Mouse (Mus musculus) thymus, postnatal 14 days (tissue): ENCODE data around the gene Brcc3.
A peak's percentile ranks its signal among the peaks of the same experiment; 100 is the strongest.

Source experiments
- DNase-seq: peaks from one replicate; pipeline ENCODE4 v3.0.0; 2021

The Brcc3 gene

GRCm38 (mm10) chrX:75415936-75416785 is at the start of gene Brcc3, which contains the start of the genes Cmc4 and Mtcp1:
TSS of gene Brcc3 (plus strand) at chrX:75416628.
TSS of gene Cmc4 (minus strand) at chrX:75416584.
TSS of gene Mtcp1 (minus strand) at chrX:75416588.
- DNase-seq, result peak; percentile 90

DNA sequence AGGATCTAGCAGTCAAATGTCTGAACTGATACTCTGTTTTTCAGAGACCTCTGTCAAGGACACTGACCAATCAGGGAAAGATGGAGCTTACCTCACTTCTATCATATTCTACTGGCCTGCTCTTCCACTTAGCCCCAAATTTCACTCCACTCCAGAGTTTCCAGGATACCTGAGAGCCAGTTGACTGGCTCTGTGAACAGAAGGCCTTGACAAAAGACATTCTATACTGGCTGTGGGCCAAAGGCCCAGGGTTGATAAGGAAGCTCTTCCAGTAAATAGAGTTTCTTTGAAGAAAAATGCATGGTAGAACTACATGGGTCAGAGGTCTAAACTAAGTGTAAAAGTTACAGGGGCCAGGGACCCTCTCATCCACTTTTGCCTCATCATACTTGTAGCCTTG is 46.2 kb upstream of the Brcc3 start:
- DNase-seq, result no peak

DNA sequence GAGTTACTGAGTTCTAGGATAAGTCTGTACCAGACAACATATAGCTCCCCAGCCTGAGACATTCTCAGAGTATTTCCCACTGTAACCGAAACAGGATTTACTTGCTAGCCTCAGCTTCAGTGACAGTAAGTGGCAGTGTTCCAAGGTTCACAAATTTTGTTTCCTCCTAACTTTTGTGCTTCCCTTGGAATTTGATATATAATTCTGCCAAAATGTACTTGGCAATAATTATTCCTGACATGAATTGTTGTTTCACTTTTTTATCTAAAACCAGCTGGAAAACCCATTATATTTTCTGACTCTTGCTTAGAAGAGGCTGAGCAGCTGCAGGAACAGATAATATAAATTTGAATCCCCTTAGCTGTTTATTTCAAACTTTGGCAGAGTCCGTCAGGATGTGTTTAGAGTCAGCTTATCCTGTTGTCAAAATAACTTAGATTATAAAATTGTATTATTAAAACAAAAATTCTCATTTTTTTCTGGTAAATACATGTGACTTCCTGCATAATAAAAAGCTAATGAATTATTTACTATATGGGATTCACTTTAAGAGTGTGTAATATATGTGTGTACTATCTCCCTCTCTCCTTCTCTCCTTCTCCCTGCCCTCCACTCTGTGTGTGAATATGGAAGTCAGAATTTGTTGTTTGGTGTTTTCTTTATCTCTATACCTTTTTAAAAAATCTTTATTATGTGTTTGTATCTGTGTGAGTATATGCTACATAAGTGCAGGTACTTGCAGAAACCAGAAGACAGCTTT is 43.6 kb upstream of the Brcc3 start:
- DNase-seq, result no peak

- no peak for DNase-seq
Observed at GRCm38 (mm10) chrX:75376815-75377214, 39.6 kb upstream of the Brcc3 start.

DNA sequence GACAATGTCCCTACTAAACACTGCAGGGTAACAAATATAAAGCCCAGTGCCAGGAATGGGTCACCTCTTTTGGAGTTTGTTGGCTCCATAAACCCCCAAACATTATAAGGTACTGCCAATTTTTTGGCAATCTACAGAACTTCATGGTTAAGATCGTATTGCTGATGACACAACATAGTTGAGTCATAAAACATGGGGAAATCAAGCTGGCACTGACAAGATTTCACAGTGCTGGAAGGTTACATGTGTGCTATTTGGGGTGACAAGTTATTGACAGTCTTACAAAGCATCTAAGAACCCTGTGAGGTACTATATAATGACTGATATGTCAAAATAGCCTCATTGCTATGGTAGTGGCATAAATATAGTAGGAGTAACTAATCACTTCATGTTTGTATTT is 35.3 kb upstream of the Brcc3 start:
- no peak for DNase-seq

DNA sequence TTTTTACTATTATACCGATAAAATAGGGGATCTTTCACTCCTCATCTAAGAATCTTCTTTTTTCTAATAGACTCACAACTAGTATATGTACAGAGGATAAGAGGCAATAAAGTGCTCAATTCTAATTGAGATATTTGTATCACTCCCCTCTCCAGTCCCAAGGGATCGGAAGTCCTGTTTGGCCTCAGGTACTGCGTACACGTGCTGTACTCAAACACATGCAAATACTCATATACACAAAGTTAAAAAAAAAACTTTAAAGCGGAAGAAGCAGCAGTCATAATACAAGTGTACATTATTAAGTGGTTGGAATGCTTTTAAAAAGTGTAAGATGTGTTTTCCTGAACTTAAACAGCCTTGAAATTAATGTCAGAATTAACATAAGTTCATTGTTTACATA is 34.7 kb upstream of the Brcc3 start:
- DNase-seq, result no peak

- peak; percentile 82 for DNase-seq
Observed at GRCm38 (mm10) chrX:75382195-75382771, 34.1 kb upstream of the Brcc3 start, which contains the start of the genes Fundc2 and F8. TSS of gene Fundc2 (plus strand) at chrX:75382399. TSS of gene F8 (minus strand) at chrX:75382615.

GRCm38 (mm10) chrX:75399471-75399870 is 17.0 kb upstream of the Brcc3 start:
- DNase-seq, result no peak

- no peak for DNase-seq
Observed at GRCm38 (mm10) chrX:75402668-75403067, 13.8 kb upstream of the Brcc3 start.

- no peak for DNase-seq
Observed at GRCm38 (mm10) chrX:75403350-75403749, 13.1 kb upstream of the Brcc3 start.

DNA sequence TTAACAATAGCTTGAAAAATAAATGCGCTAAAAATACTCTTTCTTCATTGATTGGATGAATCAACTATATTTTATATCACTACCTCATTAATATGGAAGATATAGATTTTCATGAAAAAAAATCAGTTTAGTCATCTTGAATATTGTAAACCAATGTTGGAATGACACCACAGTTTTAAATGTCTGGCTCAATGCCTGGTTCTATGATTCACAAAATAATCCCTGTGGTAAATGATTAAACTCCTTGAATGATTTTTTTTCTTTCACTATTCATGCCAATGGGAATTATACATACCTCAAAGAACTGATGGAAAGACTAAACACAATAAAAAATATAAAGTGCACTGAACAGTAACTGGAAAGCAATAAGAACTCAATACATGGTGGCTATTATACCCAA is 6.7 kb upstream of the Brcc3 start:
- DNase-seq, result no peak

GRCm38 (mm10) chrX:75454597-75454996 is 38.2 kb downstream of the Brcc3 start:
- DNase-seq, result no peak

DNA sequence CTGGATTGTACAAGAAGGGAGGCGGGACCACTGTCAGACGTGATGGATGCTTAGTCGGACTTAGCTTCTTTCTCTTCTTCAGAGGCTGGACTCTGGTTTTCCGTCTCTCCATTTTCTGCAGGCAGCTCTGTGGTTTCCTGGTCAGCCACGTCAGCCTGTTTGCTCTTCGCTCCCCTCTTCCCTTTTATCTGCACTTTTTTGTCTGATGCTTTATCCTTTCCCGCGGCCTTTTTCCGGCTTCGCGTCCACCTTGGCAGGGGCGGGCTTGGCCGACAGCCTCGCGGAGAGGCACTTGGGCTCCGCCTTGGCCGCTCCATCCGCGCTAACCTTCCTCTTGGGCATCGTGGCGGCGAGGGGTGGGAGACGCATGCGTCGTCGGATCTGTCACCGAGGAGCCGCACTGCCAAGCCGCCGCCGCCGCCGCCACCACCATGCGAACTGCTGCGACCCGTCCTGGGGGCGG is 58.8 kb downstream of the Brcc3 start:
- peak; percentile 19 for DNase-seq

- no peak for DNase-seq
Observed at GRCm38 (mm10) chrX:75489886-75490285, 73.5 kb downstream of the Brcc3 start.
